Mouse (Mus musculus): ENCODE results near the gene Ccl6. TPM values are rescaled to one million over a fixed set of nuclear protein-coding genes. Genes with fewer than 3 reads are reported as not detected.
"Not testable (repeated sequence)": the region's sequence is repeated elsewhere in the genome, so short reads cannot be mapped to it uniquely, and the experiment has no call there.

The Ccl6 gene
- polyA plus RNA-seq, 1 experiment from 2014 or later = 2.5 TPM

- H3K4me3 ChIP-seq = no peak overlapping the region
- no peaks in the 10 kb centered on the region for H3K9me3 ChIP-seq
- no peaks in the 10 kb centered on the region for H3K4me1 ChIP-seq
- H3K27ac ChIP-seq = no peak overlapping the region
- 91% methylated on average over 9 of the region's 9 CpGs for WGBS
- no peaks in the 10 kb centered on the region for H3K36me3 ChIP-seq
- no peak for DNase-seq (ENCODE audit: low spot score)
- H3K27me3 ChIP-seq (ENCODE audit: insufficient read depth, poor library complexity, severe bottlenecking) = no peaks in the 10 kb centered on the region
Observed at GRCm38 (mm10) chr11:83568061-83568460, 24.8 kb downstream of the Ccl6 start.

GRCm38 (mm10) chr11:83567311-83567710 lies 25.6 kb downstream of the Ccl6 start:
- 58% methylated on average over 7 of the region's 7 CpGs for WGBS
- Histone ChIP-seq H3K9me3 (no peaks in the 10 kb centered on the region), H3K36me3 (no peaks in the 10 kb centered on the region), H3K27me3 (ENCODE audit: insufficient read depth, poor library complexity, severe bottlenecking) (no peaks in the 10 kb centered on the region), H3K4me3 (no peak overlapping the region), H3K4me1 (no peaks in the 10 kb centered on the region), H3K27ac (no peak overlapping the region)
- DNase-seq (ENCODE audit: low spot score) = no peak

GRCm38 (mm10) chr11:83566617-83567016 lies 26.3 kb downstream of the Ccl6 start:
- no peaks in the 10 kb centered on the region for H3K27me3 ChIP-seq (ENCODE audit: insufficient read depth, poor library complexity, severe bottlenecking)
- no peaks in the 10 kb centered on the region for H3K9me3 ChIP-seq
- no peaks in the 10 kb centered on the region for H3K4me1 ChIP-seq
- DNase-seq (ENCODE audit: low spot score) = no peak
- H3K4me3 ChIP-seq = no peak overlapping the region
- no peak overlapping the region for H3K27ac ChIP-seq
- H3K36me3 ChIP-seq = no peaks in the 10 kb centered on the region

GRCm38 (mm10) chr11:83563754-83564153 lies 29.1 kb downstream of the Ccl6 start:
- H3K4me1 ChIP-seq = no peaks in the 10 kb centered on the region
- no peak overlapping the region for H3K27ac ChIP-seq
- DNase-seq (ENCODE audit: low spot score) = no peak
- no peaks in the 10 kb centered on the region for H3K27me3 ChIP-seq (ENCODE audit: insufficient read depth, poor library complexity, severe bottlenecking)
- no peak overlapping the region for H3K4me3 ChIP-seq
- 76% methylated on average over 2 of the region's 2 CpGs for WGBS
- no peaks in the 10 kb centered on the region for H3K36me3 ChIP-seq
- H3K9me3 ChIP-seq = no peaks in the 10 kb centered on the region

- H3K9me3 ChIP-seq = no peaks in the 10 kb centered on the region
- no peaks in the 10 kb centered on the region for H3K4me1 ChIP-seq
- H3K4me3 ChIP-seq = no peak overlapping the region
- 73% methylated on average over 6 of the region's 6 CpGs for WGBS
- H3K36me3 ChIP-seq = no peaks in the 10 kb centered on the region
- peaks cover 10% of the 10 kb centered on the region; the same call in 1 of the 2 replicates for H3K27me3 ChIP-seq (ENCODE audit: insufficient read depth, poor library complexity, severe bottlenecking)
- no peak for DNase-seq (ENCODE audit: low spot score)
- H3K27ac ChIP-seq = no peak overlapping the region
Observed at GRCm38 (mm10) chr11:83562311-83562887, 30.5 kb downstream of the Ccl6 start.

GRCm38 (mm10) chr11:83560405-83560804 lies 32.5 kb downstream of the Ccl6 start:
- no peaks in the 10 kb centered on the region for H3K36me3 ChIP-seq
- 73% methylated on average over 6 of the region's 6 CpGs for WGBS
- no peak overlapping the region for H3K4me3 ChIP-seq
- no peak for DNase-seq (ENCODE audit: low spot score)
- peaks cover 10% of the 10 kb centered on the region; the same call in 1 of the 2 replicates for H3K27me3 ChIP-seq (ENCODE audit: insufficient read depth, poor library complexity, severe bottlenecking)
- H3K27ac ChIP-seq = no peak overlapping the region
- no peaks in the 10 kb centered on the region for H3K4me1 ChIP-seq
- no peaks in the 10 kb centered on the region for H3K9me3 ChIP-seq

GRCm38 (mm10) chr11:83557074-83557473 lies 35.8 kb downstream of the Ccl6 start:
- Histone ChIP-seq H3K9me3 (no peaks in the 10 kb centered on the region), H3K4me1 (no peaks in the 10 kb centered on the region), H3K27me3 (ENCODE audit: insufficient read depth, poor library complexity, severe bottlenecking) (peaks cover 10% of the 10 kb centered on the region; the same call in 1 of the 2 replicates), H3K4me3 (no peak overlapping the region), H3K36me3 (no peaks in the 10 kb centered on the region), H3K27ac (no peak overlapping the region)
- 82% methylated on average over 10 of the region's 10 CpGs for WGBS
- DNase-seq (ENCODE audit: low spot score) = no peak

- Histone ChIP-seq H3K9me3 (no peaks in the 10 kb centered on the region), H3K27ac (no peak overlapping the region), H3K36me3 (no peaks in the 10 kb centered on the region), H3K27me3 (ENCODE audit: insufficient read depth, poor library complexity, severe bottlenecking) (peaks cover 10% of the 10 kb centered on the region; the same call in 1 of the 2 replicates), H3K4me3 (no peak overlapping the region), H3K4me1 (no peaks in the 10 kb centered on the region)
- no peak for DNase-seq (ENCODE audit: low spot score)
- 31% methylated on average over 8 of the region's 8 CpGs for WGBS
Observed at GRCm38 (mm10) chr11:83556085-83556781, 36.7 kb downstream of the Ccl6 start.

- WGBS = 80% methylated on average over 5 of the region's 5 CpGs
- Histone ChIP-seq H3K27me3 (ENCODE audit: insufficient read depth, poor library complexity, severe bottlenecking) (no peaks in the 10 kb centered on the region), H3K36me3 (no peaks in the 10 kb centered on the region), H3K4me3 (no peak overlapping the region), H3K27ac (no peak overlapping the region), H3K9me3 (no peaks in the 10 kb centered on the region), H3K4me1 (no peaks in the 10 kb centered on the region)
- DNase-seq (ENCODE audit: low spot score) = no peak
Observed at GRCm38 (mm10) chr11:83551668-83552067, 41.2 kb downstream of the Ccl6 start.

- WGBS = 81% methylated on average over 7 of the region's 7 CpGs
- H3K27ac ChIP-seq; H3K27me3 ChIP-seq (ENCODE audit: insufficient read depth, poor library complexity, severe bottlenecking); H3K4me1 ChIP-seq; H3K9me3 ChIP-seq; DNase-seq (ENCODE audit: low spot score); H3K4me3 ChIP-seq; H3K36me3 ChIP-seq: not testable (repeated sequence)
Observed at GRCm38 (mm10) chr11:83551037-83551436, 41.9 kb downstream of the Ccl6 start.

GRCm38 (mm10) chr11:83550186-83550632 lies 42.7 kb downstream of the Ccl6 start:
- H3K36me3 ChIP-seq = no peaks in the 10 kb centered on the region
- no peaks in the 10 kb centered on the region for H3K4me1 ChIP-seq
- H3K9me3 ChIP-seq = no peaks in the 10 kb centered on the region
- WGBS = 76% methylated on average over 5 of the region's 5 CpGs
- H3K27me3 ChIP-seq (ENCODE audit: insufficient read depth, poor library complexity, severe bottlenecking) = no peaks in the 10 kb centered on the region
- DNase-seq (ENCODE audit: low spot score) = no peak
- no peak overlapping the region for H3K4me3 ChIP-seq
- no peak overlapping the region for H3K27ac ChIP-seq

- no peak overlapping the region for H3K4me3 ChIP-seq
- DNase-seq (ENCODE audit: low spot score) = no peak
- no peaks in the 10 kb centered on the region for H3K27me3 ChIP-seq (ENCODE audit: insufficient read depth, poor library complexity, severe bottlenecking)
- whole genome bisulfite sequencing = 61% methylated on average over 3 of the region's 3 CpGs
- H3K4me1 ChIP-seq = no peaks in the 10 kb centered on the region
- H3K36me3 ChIP-seq = no peaks in the 10 kb centered on the region
- H3K27ac ChIP-seq = no peak overlapping the region
- no peaks in the 10 kb centered on the region for H3K9me3 ChIP-seq
Observed at GRCm38 (mm10) chr11:83544214-83544613, 48.7 kb downstream of the Ccl6 start.

GRCm38 (mm10) chr11:83541415-83541814 lies 51.5 kb downstream of the Ccl6 start:
- Histone ChIP-seq H3K4me1 (no peaks in the 10 kb centered on the region), H3K4me3 (no peak overlapping the region), H3K27me3 (ENCODE audit: insufficient read depth, poor library complexity, severe bottlenecking) (no peaks in the 10 kb centered on the region), H3K36me3 (no peaks in the 10 kb centered on the region), H3K27ac (no peak overlapping the region), H3K9me3 (no peaks in the 10 kb centered on the region)
- WGBS = 85% methylated on average over 3 of the region's 3 CpGs
- no peak for DNase-seq (ENCODE audit: low spot score)
